Mouse (Mus musculus) c-Kit-positive CD71-positive TER-119-negative erythroid progenitor cells, embryonic 14.5 days (primary cell): ENCODE measurements around the gene Olfr800.

ENCODE experiments used
- DNase-seq: peaks from one replicate; pipeline ENCODE4 v3.0.0-alpha.2; 2013; ENCODE audit warnings: low read depth

Olfr800 gene

DNA sequence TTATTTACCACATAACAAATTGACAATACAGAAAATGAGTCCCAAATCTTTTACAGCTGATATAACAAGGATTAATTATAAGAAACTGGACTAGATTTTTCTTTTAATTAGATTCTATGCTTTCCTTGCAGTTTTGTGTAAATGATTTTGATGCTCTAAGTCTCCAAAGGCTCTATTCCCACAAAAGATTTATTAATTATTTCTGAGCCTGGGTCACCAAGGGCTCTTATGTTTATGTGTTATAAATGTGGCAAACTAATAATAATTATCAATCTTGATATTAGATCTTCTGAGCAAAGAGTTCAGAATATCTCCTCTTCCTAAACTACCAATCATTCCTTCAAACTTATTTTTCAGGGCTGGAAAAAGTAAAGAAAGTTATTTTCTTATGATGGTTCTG, at the start of gene Olfr800:
TSS of gene Olfr800 (plus strand) at position 301 of the 400 bp plus-strand sequence.
- no peak for DNase-seq

- DNase-seq, result no peak
These were observed 45.0 kb upstream of the Olfr800 start, which contains the start of gene Olfr796 for GRCm38 (mm10) chr10:129612470-129612869. Gene Olfr796 (minus strand): TSS chr10:129612570.

- DNase-seq, result no peak
These were observed 35.8 kb upstream of the Olfr800 start for GRCm38 (mm10) chr10:129621724-129622123.

- DNase-seq, result no peak
These were observed 34.2 kb upstream of the Olfr800 start for GRCm38 (mm10) chr10:129623251-129623650.

DNA sequence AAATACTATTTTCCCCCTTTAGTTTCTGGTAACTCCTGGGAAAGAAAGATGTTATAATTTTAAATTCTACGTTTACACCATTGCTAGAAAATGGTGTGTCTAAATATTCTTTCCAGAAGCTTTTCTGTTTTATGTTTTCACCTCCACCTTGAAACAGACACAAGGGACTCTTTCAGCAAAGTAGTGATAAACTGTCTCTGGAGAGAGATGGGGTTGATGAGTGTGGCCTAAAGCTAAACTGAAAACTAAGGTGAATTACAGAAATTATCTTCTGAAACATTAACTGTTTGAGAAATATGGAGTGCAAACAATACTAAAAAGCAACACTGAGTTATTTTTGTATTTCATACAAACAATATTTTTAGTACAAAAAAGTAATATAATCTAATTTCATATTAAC, 29.7 kb upstream of the Olfr800 start, which contains the start of gene Olfr798:
TSS of gene Olfr798 (minus strand) at position 101 of the 400 bp plus-strand sequence.
- DNase-seq, result no peak

DNA sequence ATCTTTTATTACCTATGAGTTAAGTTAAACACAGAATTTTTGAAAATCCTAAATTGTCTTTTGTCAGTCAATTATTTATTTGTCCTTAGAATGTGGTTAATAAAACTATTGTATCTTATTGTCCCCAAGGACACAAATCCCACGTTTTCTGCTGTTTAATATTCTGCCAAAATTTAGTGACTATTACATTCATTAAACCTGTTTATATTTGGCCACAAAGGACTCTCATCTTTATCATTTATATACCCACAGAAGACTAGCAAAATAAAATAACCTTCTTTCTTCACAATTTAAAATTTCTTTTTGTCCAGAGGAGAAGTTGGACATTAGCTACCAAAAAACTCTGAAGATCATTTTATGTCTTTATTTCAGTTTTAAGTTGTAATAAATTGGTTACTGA, 20.3 kb upstream of the Olfr800 start, which contains the start of gene Olfr799:
TSS of gene Olfr799 (plus strand) at position 301 of the 400 bp plus-strand sequence.
- DNase-seq, result no peak

GRCm38 (mm10) chr10:129651763-129652162, 5.7 kb upstream of the Olfr800 start:
- DNase-seq, result no peak

DNA sequence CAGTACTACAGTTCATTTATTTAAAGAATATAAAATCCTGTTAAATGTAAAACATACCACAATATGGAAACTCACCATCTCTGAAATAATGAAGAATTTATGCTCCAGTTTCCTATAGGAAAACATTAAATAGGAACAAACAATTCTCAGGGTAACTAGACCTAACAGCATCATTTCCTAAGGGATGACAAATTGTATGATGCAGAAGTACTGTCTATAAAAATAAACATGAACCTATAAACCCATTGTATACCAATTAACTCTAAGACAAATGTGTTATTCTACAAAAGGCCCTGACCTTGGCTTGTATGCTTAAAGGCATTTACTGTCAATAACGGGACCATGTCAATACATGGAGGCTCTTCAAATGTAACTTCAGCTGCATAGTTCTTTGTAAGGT, 16.3 kb downstream of the Olfr800 start, which contains the start of gene Olfr801:
TSS of gene Olfr801 (minus strand) at position 101 of the 400 bp plus-strand sequence.
- DNase-seq, result no peak

DNA sequence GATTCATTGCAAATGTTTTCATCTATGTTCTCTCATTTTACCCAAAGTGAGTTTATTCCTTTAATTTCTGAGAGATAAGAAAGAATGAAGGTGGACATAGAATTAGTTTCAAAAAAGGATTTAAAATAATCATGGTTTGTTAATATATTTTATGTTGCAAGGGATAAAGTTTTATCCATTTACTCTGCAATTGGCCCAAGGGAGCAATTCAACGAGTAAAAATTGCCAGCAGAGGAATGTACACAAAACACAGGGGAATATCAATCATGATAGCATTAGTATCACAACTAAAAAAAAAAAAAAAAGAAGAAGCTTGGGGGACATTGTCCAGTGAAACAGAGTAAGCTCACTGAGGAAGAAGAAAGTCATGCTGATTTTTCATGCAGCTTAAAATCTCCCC, 30.6 kb downstream of the Olfr800 start, which contains the start of gene Olfr802:
TSS of gene Olfr802 (minus strand) at position 101 of the 400 bp plus-strand sequence.
- no peak for DNase-seq

DNA sequence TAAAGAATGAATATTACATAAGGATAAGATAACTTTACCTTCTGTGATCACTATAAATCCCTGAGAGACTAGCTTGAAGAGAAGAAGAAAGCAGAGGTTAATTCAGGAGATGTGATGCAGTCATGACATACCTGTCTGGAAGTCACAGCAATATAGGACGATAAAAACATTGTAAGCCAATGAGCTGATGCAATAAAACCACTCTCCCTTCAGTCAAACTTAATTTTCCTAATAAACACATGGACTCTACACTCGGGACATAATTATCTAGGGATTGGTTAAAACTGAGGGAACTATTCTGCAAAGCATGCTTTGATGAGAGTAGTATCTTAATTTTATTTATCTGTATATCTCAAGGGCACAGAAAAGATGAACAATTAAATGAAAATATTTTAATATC, 36.7 kb downstream of the Olfr800 start, which contains the start of gene Olfr803:
TSS of gene Olfr803 (minus strand) at position 101 of the 400 bp plus-strand sequence.
- DNase-seq, result no peak

DNA sequence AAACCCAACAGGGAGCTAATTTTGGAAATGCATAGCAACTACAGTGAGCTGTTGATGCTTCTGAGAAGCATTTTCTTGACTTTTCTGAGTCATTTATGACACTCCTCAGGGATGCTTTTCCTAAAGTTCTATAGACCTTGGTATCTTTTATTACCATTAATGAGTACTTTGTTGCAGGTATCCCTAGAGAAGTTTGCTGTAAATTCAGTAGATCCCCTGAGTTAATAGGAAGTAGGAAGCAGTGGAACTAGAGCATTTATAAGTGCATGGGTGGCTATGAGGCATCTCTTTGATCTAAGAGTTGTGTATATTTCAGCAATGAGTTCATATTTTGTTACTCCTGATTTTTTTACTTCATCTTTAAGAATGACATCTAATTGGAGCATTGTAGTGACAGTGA, 45.4 kb downstream of the Olfr800 start, which contains the start of gene Olfr804:
TSS of gene Olfr804 (plus strand) at position 301 of the 400 bp plus-strand sequence.
- DNase-seq, result no peak
